Mouse (Mus musculus) bone marrow, adult 2 months (tissue): Measurements from ENCODE around the gene Edem1.

Experiments used
- CTCF ChIP-seq: fragments of 200-500 bp; IDR thresholded peaks from 2 replicates; pipeline ENCODE4 v1.5.1; 2011; ENCODE audit warnings: low read length, control low read depth; ENCODE audit not compliant: control insufficient read depth, insufficient read depth
- POLR2A ChIP-seq: fragments of 200-500 bp; IDR thresholded peaks from 2 replicates; pipeline ENCODE4 v1.6.1; 2011; ENCODE audit warnings: low read depth, mild to moderate bottlenecking, control low read depth, low read length, borderline replicate concordance; ENCODE audit not compliant: control insufficient read depth

DNA sequence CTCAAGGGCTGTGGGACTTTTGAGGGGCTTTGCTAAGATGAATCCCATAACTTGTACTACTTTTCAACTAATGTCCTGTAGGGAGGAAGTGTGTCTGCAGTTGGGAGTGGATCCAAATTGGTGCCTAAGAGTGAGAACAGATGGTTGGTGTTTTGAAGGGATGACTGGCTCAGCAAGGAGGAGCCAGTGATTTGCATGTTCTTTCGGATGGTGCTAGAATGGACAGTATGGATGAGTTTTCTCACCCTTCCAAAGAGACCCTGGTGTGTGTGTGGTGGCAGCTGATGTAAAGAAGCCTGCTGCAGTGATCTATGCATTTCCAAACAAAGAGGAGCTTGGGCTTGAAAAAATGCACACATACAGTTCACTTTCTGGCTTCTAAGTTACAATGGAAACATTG lies 23.2 kb upstream of the Edem1 start:
- no peak for TF ChIP-seq CTCF
- TF ChIP-seq POLR2A: no peak
